Mouse (Mus musculus) erythroblast, embryonic 14.5 days (primary cell): ENCODE results near the gene Tmem135.

Experiments used
- GATA1 ChIP-seq: IDR thresholded peaks from 2 replicates; pipeline ENCODE4 v1.6.1; 2012; ENCODE audit warnings: low read length, inconsistent platforms, mixed read lengths
- TAL1 ChIP-seq: IDR thresholded peaks from 3 replicates; pipeline ENCODE4 v1.6.1; 2012; ENCODE audit warnings: low read length, inconsistent platforms, mixed read lengths

DNA sequence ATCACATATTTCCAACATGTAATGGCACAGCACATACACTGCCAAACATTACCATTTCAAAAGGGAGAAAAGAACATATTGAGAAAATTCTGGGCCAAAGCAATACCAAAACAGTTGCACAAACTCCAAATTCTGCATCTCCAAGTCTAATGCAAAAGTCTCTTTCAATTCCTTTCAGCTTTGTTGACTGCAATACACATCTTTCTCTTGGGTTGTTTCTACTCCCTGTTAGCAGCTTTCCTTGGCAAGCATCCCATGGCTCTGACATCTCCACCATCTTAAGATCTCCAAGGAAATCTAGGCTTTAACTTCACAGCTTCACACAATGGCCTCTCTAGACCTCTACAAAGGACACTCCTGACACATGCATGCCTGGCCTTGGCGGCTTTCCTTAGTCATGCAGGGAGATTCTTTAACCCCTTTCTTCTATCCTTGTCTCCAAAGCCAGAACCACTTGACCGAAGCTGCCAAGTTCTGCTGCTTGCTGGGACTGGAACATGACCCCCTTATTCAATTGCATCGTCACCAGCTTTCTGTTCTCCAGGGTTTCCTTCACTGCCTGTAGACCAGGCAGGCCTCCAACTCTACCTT, 172.7 kb downstream of the Tmem135 start:
- no peak for TF ChIP-seq TAL1
- no peak for TF ChIP-seq GATA1
